21 mouse cellular contexts compared by ENCODE assay signal in genomic region chr12:110985141-110985540, GRCm38 (mm10). TPM values are rescaled to one million over a fixed set of nuclear protein-coding genes. Genes with fewer than 3 reads are reported as not detected.
A peak's percentile ranks its signal among the peaks of the same experiment; 100 is the strongest.
DNase-seq lines count a peak whose midpoint lies in the region; ATAC-seq and TF ChIP-seq lines count a peak whose summit lies in the region.
"Had no signal": no experiment of that assay in that cellular context is flagged by ENCODE, and none has a peak within 500 bp of the region (broad histone marks: within the 10 kb centered on the region; RNA-seq: fewer than 3 reads in every experiment).

No protein-coding gene starts in this region.

- no peaks in the 10 kb centered on the region for H3K9me3 ChIP-seq in stomach, embryonic 16.5 days (replicated peaks; ENCODE audit: control insufficient read depth, low read length)
- no peaks in the 10 kb centered on the region for H3K9me3 ChIP-seq in stomach, postnatal 0 days (ENCODE audit: control insufficient read depth, low read length)
- H3K9me3 ChIP-seq: embryonic facial prominence, embryonic 13.5 days; heart, embryonic 15.5 days; hindbrain, embryonic 10.5 days; megakaryocyte, embryonic 14.5 days; stomach, embryonic 15.5 days had no signal

- no peak overlapping the region for H3K27ac ChIP-seq in stomach, embryonic 16.5 days (ENCODE audit: low read length)
- no peak overlapping the region for H3K27ac ChIP-seq in stomach, postnatal 0 days (replicated peaks)
- peak overlapping the region; percentile 25; the same call in 1 of the 2 replicates for H3K27ac ChIP-seq in brown adipose tissue, adult 24 weeks (replicated peaks; ENCODE audit: low read depth, low read length)
- H3K27ac ChIP-seq: embryonic facial prominence, embryonic 13.5 days; heart, embryonic 15.5 days; hindbrain, embryonic 10.5 days; hindbrain, postnatal 0 days had no signal

- peaks cover 12% of the 10 kb centered on the region for H3K4me1 ChIP-seq in stomach, embryonic 16.5 days (ENCODE audit: control insufficient read depth, insufficient read depth, low read length)
- 0 out of 2 replicates have a peak, but pooled peaks cover 3% of the 10 kb centered on the region for H3K4me1 ChIP-seq in stomach, postnatal 0 days (replicated peaks; ENCODE audit: control insufficient read depth, insufficient read depth)
- H3K4me1 ChIP-seq in brown adipose tissue, adult 24 weeks (ENCODE audit: control insufficient read depth, insufficient read depth, insufficient read length, low read length) = peaks cover 14% of the 10 kb centered on the region
- H3K4me1 ChIP-seq: embryonic facial prominence, embryonic 13.5 days; heart, embryonic 15.5 days had no signal

- 77% methylated on average over 9 of the region's 9 CpGs for WGBS in stomach, embryonic 16.5 days
- 81% methylated on average over 9 of the region's 9 CpGs for WGBS in stomach, postnatal 0 days

- peak; percentile 44 for DNase-seq in gastrocnemius, postnatal 25 days
- no peak for DNase-seq in gastrocnemius, postnatal 10 days
- DNase-seq in stomach, postnatal 0 days (ENCODE audit: low spot score) = no peak
- no peak for DNase-seq in cerebellum, adult 11-12 months
- DNase-seq: cerebellum, adult 9-11 months; heart, adult 18-20 months; kidney, adult 11 months; lung, postnatal 10 days; thymus, postnatal 14 days had no signal

- TF ChIP-seq EP300 in stomach, postnatal 0 days (optimal IDR thresholded peaks at IDR 0.05) = no peak

- H3K9ac ChIP-seq in stomach, embryonic 16.5 days (ENCODE audit: low read length) = no peak overlapping the region
- H3K9ac ChIP-seq in stomach, postnatal 0 days (ENCODE audit: low read length) = no peak overlapping the region
- H3K9ac ChIP-seq: embryonic facial prominence, embryonic 13.5 days; heart, embryonic 15.5 days; stomach, embryonic 15.5 days had no signal

- no peaks in the 10 kb centered on the region for H3K27me3 ChIP-seq in stomach, embryonic 16.5 days (ENCODE audit: control insufficient read depth, insufficient read depth, low read length)
- H3K27me3 ChIP-seq in stomach, postnatal 0 days (ENCODE audit: control insufficient read depth, insufficient read depth, low read length) = no peaks in the 10 kb centered on the region
- H3K27me3 ChIP-seq: embryonic facial prominence, embryonic 13.5 days; heart, embryonic 15.5 days; Patski; stomach, embryonic 15.5 days had no signal

- TF ChIP-seq CTCF in stomach, postnatal 0 days (IDR thresholded peaks at IDR 0.05; ENCODE audit: low read depth) = no peak

- H3K36me3 ChIP-seq in stomach, embryonic 16.5 days (ENCODE audit: control insufficient read depth, insufficient read depth, low read length) = no peaks in the 10 kb centered on the region
- H3K36me3 ChIP-seq in stomach, postnatal 0 days (ENCODE audit: control insufficient read depth, insufficient read depth, low read length) = no peaks in the 10 kb centered on the region
- H3K36me3 ChIP-seq: embryonic facial prominence, embryonic 13.5 days; heart, embryonic 15.5 days; hindbrain, embryonic 10.5 days; stomach, embryonic 15.5 days had no signal

- no peak overlapping the region for H3K4me3 ChIP-seq in stomach, embryonic 16.5 days (replicated peaks; ENCODE audit: low read length)
- H3K4me3 ChIP-seq in stomach, postnatal 0 days (ENCODE audit: low read depth, low read length) = no peak overlapping the region
- H3K4me3 ChIP-seq in brown adipose tissue, adult 24 weeks (ENCODE audit: insufficient read depth, low read depth, low read length) = no peak overlapping the region
- H3K4me3 ChIP-seq: embryonic facial prominence, embryonic 13.5 days; heart, embryonic 15.5 days; hindbrain, embryonic 10.5 days; megakaryocyte, embryonic 14.5 days; stomach, embryonic 15.5 days had no signal

- 0 out of 2 replicates have a peak, but pooled peaks have one; percentile 11 for ATAC-seq in stomach, embryonic 16.5 days (ENCODE audit: insufficient read depth, low FRiP score)
- ATAC-seq in stomach, postnatal 0 days (ENCODE audit: low FRiP score, low TSS enrichment) = no peak
- ATAC-seq in neutrophil, adult 5-6 weeks (ENCODE audit: extremely low read depth, insufficient number of reproducible peaks, low FRiP score, poor library complexity, severe bottlenecking) = peak; percentile 68
- ATAC-seq: CD4-positive, CD25-positive, alpha-beta regulatory T cell, adult 4 months; forebrain, embryonic 14.5 days; hindbrain, postnatal 0 days; Patski had no signal

- no peak overlapping the region for H3K4me2 ChIP-seq in stomach, embryonic 16.5 days (ENCODE audit: low read depth, low read length)
- no peak overlapping the region for H3K4me2 ChIP-seq in stomach, postnatal 0 days (replicated peaks; ENCODE audit: low read depth)
- H3K4me2 ChIP-seq: embryonic facial prominence, embryonic 13.5 days; heart, embryonic 15.5 days; stomach, embryonic 15.5 days had no signal

RNA-seq across cellular contexts. Expression of gene Ankrd9, which starts 6.3 kb away (rescaled TPM):
- 100 to 1,000 TPM; 130 to 154 TPM for total RNA-seq in gastrocnemius, postnatal 25 days (2021)
- total RNA-seq in gastrocnemius, postnatal 10 days (2021) = 100 to 1,000 TPM in 1 of 2 experiments, 10 to 100 TPM in 1; 20.3 to 102 TPM
- 17.4 and 18.5 TPM in 2 replicates for polyA plus RNA-seq in stomach, embryonic 16.5 days (2015; fragmentation: Nextera tagmentation; extraction: Ambion mirVana)
- 25.1 and 25.9 TPM in 2 replicates for polyA plus RNA-seq in stomach, postnatal 0 days (2015; fragmentation: Nextera tagmentation; extraction: Ambion mirVana)
- polyA plus RNA-seq in brown adipose tissue, adult 24 weeks (2012; ENCODE audit: insufficient read depth, insufficient read length, missing spikeins) = 20.9 and 25.8 TPM in 2 replicates
- 2.1 and 3.0 TPM in 2 replicates for total RNA-seq in neutrophil, adult 5-6 weeks (2017)

RNA-seq across cellular contexts. Expression of gene Rcor1, which starts 54.0 kb away (rescaled TPM):
- 1 to 10 TPM; 7.6 to 8.3 TPM for total RNA-seq in gastrocnemius, postnatal 25 days (2021)
- 10 to 100 TPM; 14.3 to 19.4 TPM for total RNA-seq in gastrocnemius, postnatal 10 days (2021)
- polyA plus RNA-seq in stomach, embryonic 16.5 days (2015; fragmentation: Nextera tagmentation; extraction: Ambion mirVana) = 9.5 and 10.9 TPM in 2 replicates
- 7.9 and 10.5 TPM in 2 replicates for polyA plus RNA-seq in stomach, postnatal 0 days (2015; fragmentation: Nextera tagmentation; extraction: Ambion mirVana)
- 6.8 and 9.7 TPM in 2 replicates for polyA plus RNA-seq in brown adipose tissue, adult 24 weeks (2012; ENCODE audit: insufficient read depth, insufficient read length, missing spikeins)
- total RNA-seq in neutrophil, adult 5-6 weeks (2017) = 25.9 and 29.7 TPM in 2 replicates
